Mouse (Mus musculus) limb, embryonic 11.5 days (tissue): ENCODE data around the gene Dhx33. TPM values are rescaled to one million over a fixed set of nuclear protein-coding genes. Genes with fewer than 3 reads are reported as not detected.

Source experiments
- ATAC-seq: fragments of 200-750 bp; cut with Nextera tagmentation; 2 replicates; pipeline ENCODE4 v1.8.0; 2017; ENCODE audit warnings: low read depth; ENCODE audit not compliant: insufficient number of reproducible peaks, low FRiP score, low TSS enrichment
- DNase-seq: peaks from one replicate; pipeline ENCODE4 v3.0.0-alpha.2; 2015; ENCODE audit warnings: low spot score
- H3K27ac ChIP-seq: fragments of 300-500 bp; sonication (generic); replicated peaks from 2 replicates; pipeline ENCODE4 v1.5.1; 2014; ENCODE audit warnings: low read depth, mild to moderate bottlenecking, low read length
- H3K27me3 ChIP-seq: fragments of 300-500 bp; sonication (generic); 2 replicates; pipeline ENCODE4 v1.6.1; 2014; ENCODE audit warnings: mild to moderate bottlenecking, low read length, mixed read lengths; ENCODE audit not compliant: control insufficient read depth, insufficient read depth
- H3K36me3 ChIP-seq: fragments of 300-500 bp; sonication (generic); 2 replicates; pipeline ENCODE4 v1.6.1; 2014; ENCODE audit warnings: mild to moderate bottlenecking, low read length, moderate library complexity, mixed read lengths; ENCODE audit not compliant: control insufficient read depth, insufficient read depth
- H3K4me1 ChIP-seq: fragments of 300-500 bp; sonication (generic); 2 replicates; pipeline ENCODE4 v1.6.1; 2014; ENCODE audit warnings: low read length, mixed read lengths; ENCODE audit not compliant: control insufficient read depth, insufficient read depth
- H3K4me2 ChIP-seq: fragments of 300-500 bp; sonication (generic); 2 replicates; pipeline ENCODE4 v1.6.1; 2014; ENCODE audit warnings: low read depth, mild to moderate bottlenecking, moderate library complexity; ENCODE audit not compliant: severe bottlenecking
- H3K4me3 ChIP-seq: fragments of 300-500 bp; sonication (generic); 2 replicates; pipeline ENCODE4 v1.5.1; 2014; ENCODE audit warnings: low read depth, low read length
- H3K9ac ChIP-seq: fragments of 300-500 bp; sonication (generic); 2 replicates; pipeline ENCODE4 v1.6.1; 2014; ENCODE audit warnings: mild to moderate bottlenecking, low read length
- H3K9me3 ChIP-seq: fragments of 300-500 bp; sonication (generic); 2 replicates; pipeline ENCODE4 v1.6.1; 2016; ENCODE audit warnings: low read length; ENCODE audit not compliant: control insufficient read depth
- WGBS: fragments of 180-500 bp; shearing (Covaris S2); extraction: QIAGEN DNeasy Blood & Tissue Kit; methylation state at CpG from one replicate; pipeline ENCODE4 v1.1.7; 2014; 5-methylcytosine and 5-hydroxymethylcytosine counted together
- polyA plus RNA-seq: library from polyadenylated mRNA; unstranded; fragments of >200 nt; fragmentation: Nextera tagmentation; extraction: Ambion mirVana; gene quantifications from 2 replicates; pipeline ENCODE4 v1.2.1, GENCODE M21; 2014

Dhx33 gene
- polyA plus RNA-seq, 1 experiment from 2014 or later: 29.1 TPM

DNA sequence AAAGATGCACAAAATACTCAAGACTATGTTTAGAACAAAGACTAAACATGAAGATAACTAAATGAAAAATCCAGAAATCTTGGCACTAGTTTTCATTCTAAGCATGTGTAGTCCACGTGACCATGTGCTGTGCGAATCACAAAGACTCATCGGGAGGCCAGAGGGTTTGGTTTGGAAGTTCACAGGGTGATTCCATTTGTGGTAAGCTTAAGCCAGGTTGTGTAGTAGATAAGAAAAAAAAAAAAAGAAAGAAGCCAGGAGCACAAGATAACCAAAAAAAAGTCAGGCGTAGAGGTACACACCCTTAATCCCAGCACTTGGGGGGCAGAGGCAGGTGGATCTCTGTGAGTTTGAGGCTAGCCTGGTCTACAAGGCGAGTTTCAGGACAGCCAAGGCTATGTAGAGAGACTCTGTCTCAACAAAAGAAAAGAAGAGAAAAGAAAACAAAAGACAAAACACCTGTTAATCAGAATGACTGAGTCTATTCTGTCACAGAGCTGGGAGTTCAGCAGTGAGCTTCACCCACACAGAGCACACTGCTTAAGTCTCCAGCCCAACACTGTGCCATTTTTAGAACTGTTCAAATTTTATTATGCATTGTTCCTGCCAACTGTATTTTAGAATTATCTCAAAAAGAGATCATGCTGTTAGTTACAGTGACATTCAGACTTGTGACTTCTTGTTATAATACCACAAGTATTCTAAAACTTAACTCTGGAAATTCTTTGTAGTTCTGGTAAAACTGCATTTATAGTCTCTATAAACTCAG lies 43.3 kb downstream of the Dhx33 start:
- Histone ChIP-seq H3K4me3 (no peak overlapping the region), H3K9me3 (no peaks in the 10 kb centered on the region), H3K9ac (no peak overlapping the region), H3K27me3 (no peaks in the 10 kb centered on the region), H3K27ac (no peak overlapping the region), H3K4me1 (no peaks in the 10 kb centered on the region), H3K36me3 (peaks cover 25% of the 10 kb centered on the region), H3K4me2 (no peak overlapping the region)
- WGBS: 97% methylated on average over 5 of the region's 5 CpGs
- no peak for ATAC-seq
- DNase-seq: no peak

GRCm38 (mm10) chr11:70954711-70955110 lies 49.5 kb downstream of the Dhx33 start:
- no peak for DNase-seq
- Histone ChIP-seq H3K4me1 (no peaks in the 10 kb centered on the region), H3K9me3 (no peaks in the 10 kb centered on the region), H3K27me3 (no peaks in the 10 kb centered on the region), H3K4me2 (no peak overlapping the region), H3K4me3 (no peak overlapping the region), H3K9ac (no peak overlapping the region), H3K27ac (no peak overlapping the region), H3K36me3 (peaks cover 15% of the 10 kb centered on the region)
- 94% methylated on average over 4 of the region's 4 CpGs for WGBS
- ATAC-seq: no peak

DNA sequence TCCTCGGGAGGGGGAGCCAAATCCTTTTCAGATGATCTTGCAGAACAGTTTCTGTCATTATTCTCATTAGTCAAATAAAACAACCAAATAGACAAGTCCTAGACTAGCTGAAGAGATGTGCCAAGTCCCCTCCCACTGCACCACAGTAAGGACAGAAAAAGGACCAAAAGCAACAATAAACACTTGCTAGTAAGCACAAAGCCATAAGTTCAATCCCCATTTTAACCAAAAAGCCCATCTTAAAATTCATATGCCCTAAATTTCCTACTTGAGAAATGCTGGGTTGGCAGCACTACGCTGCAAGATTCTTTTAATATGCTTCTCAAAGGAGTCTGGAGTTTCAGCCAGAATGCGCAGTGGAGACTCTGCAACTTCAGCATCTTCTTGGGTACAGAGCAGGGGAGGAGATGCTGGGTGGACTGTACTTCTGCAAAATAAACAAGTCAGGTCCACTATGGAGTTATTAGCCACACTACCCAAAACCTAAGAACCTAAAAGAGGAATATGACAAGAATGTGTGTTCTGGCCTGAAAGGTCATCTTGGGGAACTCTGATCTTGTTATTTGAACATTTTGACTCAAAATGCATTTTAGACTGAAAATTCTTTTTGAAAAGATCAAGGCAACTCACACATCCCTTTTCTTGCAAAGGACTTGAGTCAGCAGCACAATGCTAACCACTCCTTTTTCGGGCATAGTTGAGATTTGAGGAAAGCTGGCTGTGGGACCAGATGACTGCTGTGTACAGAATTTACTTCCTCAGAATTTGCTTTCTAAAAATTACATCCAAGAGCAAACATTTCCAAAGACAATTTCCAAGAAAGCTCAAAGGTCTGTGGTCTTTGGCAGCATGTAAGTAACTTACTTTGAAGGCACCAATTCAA lies 59.1 kb downstream of the Dhx33 start:
- H3K9me3 ChIP-seq: no peaks in the 10 kb centered on the region
- no peak overlapping the region for H3K9ac ChIP-seq
- H3K27me3 ChIP-seq: no peaks in the 10 kb centered on the region
- H3K36me3 ChIP-seq: peaks cover 27% of the 10 kb centered on the region
- no peak for ATAC-seq
- DNase-seq: no peak
- no peak overlapping the region for H3K4me2 ChIP-seq
- H3K4me3 ChIP-seq: no peak overlapping the region
- H3K4me1 ChIP-seq: no peaks in the 10 kb centered on the region
- 93% methylated on average over 4 of the region's 4 CpGs for WGBS
- no peak overlapping the region for H3K27ac ChIP-seq

DNA sequence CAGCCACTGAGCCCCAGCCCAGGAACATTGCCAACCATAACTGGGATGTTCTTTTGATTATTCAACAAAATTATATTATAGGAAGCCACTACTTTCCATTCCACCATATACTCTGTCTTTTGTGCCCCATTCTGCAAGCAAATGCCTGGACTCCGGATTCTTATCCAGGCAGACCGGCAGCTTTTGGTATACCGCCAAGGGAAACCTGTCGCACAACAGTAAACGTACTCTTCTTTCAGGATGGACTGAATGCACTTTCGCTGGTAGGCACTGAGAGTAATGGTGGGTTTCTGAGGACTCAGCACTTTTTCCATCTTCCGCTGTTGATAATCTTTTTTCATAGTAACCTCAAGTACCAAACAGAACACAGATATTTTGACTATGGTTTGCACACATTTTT lies 60.6 kb downstream of the Dhx33 start:
- Histone ChIP-seq H3K36me3 (peaks cover 26% of the 10 kb centered on the region), H3K4me3 (no peak overlapping the region), H3K4me1 (no peaks in the 10 kb centered on the region), H3K4me2 (no peak overlapping the region), H3K9ac (no peak overlapping the region), H3K27ac (no peak overlapping the region), H3K27me3 (no peaks in the 10 kb centered on the region), H3K9me3 (no peaks in the 10 kb centered on the region)
- WGBS: 96% methylated on average over 7 of the region's 7 CpGs
- ATAC-seq (no peak), DNase-seq (no peak)

- H3K36me3 ChIP-seq: peaks cover 23% of the 10 kb centered on the region
- H3K9me3 ChIP-seq: no peaks in the 10 kb centered on the region
- no peak for DNase-seq
- no peak overlapping the region for H3K9ac ChIP-seq
- H3K4me3 ChIP-seq: no peak overlapping the region
- no peaks in the 10 kb centered on the region for H3K4me1 ChIP-seq
- no peaks in the 10 kb centered on the region for H3K27me3 ChIP-seq
- WGBS: 82% methylated on average over 1 of the region's 1 CpGs
- no peak for ATAC-seq
- H3K27ac ChIP-seq: no peak overlapping the region
- no peak overlapping the region for H3K4me2 ChIP-seq
These were observed 61.6 kb downstream of the Dhx33 start for GRCm38 (mm10) chr11:70942596-70942995.

DNA sequence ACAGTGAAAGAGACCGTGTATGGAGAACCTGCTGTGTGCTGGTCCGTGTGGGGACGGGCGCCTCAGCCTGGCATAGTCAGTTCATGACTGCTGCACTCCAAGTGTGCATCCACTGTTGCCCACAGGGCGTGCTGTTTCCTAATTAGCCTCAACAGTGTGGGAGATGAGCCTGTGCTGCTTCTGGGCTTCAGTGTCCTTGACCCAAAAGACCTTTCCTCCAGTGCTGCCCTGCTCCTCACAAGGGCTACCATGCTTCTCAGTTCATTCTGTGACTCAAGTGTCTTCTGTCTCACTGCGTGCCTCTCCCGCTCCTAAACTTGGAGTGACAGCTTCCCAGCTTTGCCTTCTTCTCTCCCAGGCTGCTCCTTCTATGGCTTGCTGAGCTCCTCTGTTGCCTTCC lies 68.9 kb downstream of the Dhx33 start:
- DNase-seq (no peak), ATAC-seq (no peak)
- Histone ChIP-seq H3K36me3 (peaks cover 3% of the 10 kb centered on the region), H3K27me3 (no peaks in the 10 kb centered on the region), H3K4me2 (no peak overlapping the region), H3K27ac (no peak overlapping the region), H3K9ac (no peak overlapping the region), H3K4me3 (no peak overlapping the region), H3K4me1 (no peaks in the 10 kb centered on the region), H3K9me3 (no peaks in the 10 kb centered on the region)
- WGBS: 90% methylated on average over 7 of the region's 7 CpGs

Other genes starting within 250 kb of the Dhx33 start
- 5.8 and 6.3 TPM in 2 replicates for gene Zfp3, start 240.2 kb downstream of the Dhx33 start, polyA plus RNA-seq
- not detected in 2 replicates for gene Scimp, start 191.9 kb downstream of the Dhx33 start, polyA plus RNA-seq
- 33.0 and 33.8 TPM in 2 replicates for gene Rabep1, start 159.7 kb downstream of the Dhx33 start, polyA plus RNA-seq
- 176 and 178 TPM in 2 replicates for gene Nup88, start 34.5 kb downstream of the Dhx33 start, polyA plus RNA-seq
- gene Rpain, start 34.2 kb downstream of the Dhx33 start, polyA plus RNA-seq: 63.7 and 81.7 TPM in 2 replicates
- 280 and 295 TPM in 2 replicates for gene C1qbp, start 21.4 kb downstream of the Dhx33 start, polyA plus RNA-seq
- 48.2 and 59.6 TPM in 2 replicates for gene Mis12, start 15.2 kb upstream of the Dhx33 start, polyA plus RNA-seq
- 35.9 and 38.4 TPM in 2 replicates for gene Derl2, start 15.4 kb upstream of the Dhx33 start, polyA plus RNA-seq
- gene 6330403K07Rik, start 29.1 kb upstream of the Dhx33 start, polyA plus RNA-seq: 83.9 and 103 TPM in 2 replicates
- 0.07 TPM in 1 of 2 replicates, not detected in the other for gene Nlrp1a, start 140.3 kb upstream of the Dhx33 start, polyA plus RNA-seq
- gene Nlrp1b, start 226.3 kb upstream of the Dhx33 start, polyA plus RNA-seq: not detected in 2 replicates